Mouse (Mus musculus): ENCODE measurements around the gene Gm5475. TPM values are rescaled to one million over a fixed set of nuclear protein-coding genes. Genes with fewer than 3 reads are reported as not detected.

Gm5475 gene
- total RNA-seq, 1 experiment, result not detected

DNA sequence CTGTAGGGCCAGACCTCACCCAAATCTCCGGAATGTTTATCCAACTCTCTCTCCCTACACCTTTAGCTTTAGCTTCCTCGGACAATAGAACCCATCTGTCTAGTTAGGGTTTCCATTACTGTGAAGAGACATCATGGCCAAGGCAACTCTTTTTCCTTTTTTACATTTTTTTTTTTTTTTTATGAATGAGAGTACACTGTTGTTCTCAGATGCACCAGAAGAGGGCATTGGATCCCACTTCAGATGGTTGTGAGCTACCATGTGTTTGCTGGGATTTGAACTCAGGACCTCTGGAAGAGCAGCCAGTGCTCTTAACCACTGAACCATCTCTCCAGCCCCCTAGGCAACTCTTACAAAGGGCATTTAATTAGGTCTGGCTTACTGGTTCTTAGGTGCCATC is 43.5 kb downstream of the Gm5475 start:
- Histone ChIP-seq H3K9me3 (ENCODE audit: control insufficient read depth, insufficient read depth, low read depth, low read length) (no peaks in the 10 kb centered on the region), H3K9ac (ENCODE audit: insufficient read depth, low read depth, low read length, poor library complexity, severe bottlenecking) (no peak overlapping the region), H3K36me3 (ENCODE audit: control insufficient read depth, insufficient read depth, low read length, poor library complexity, severe bottlenecking) (no peaks in the 10 kb centered on the region), H3K4me3 (ENCODE audit: insufficient read depth in 1 of 2, low read depth in 1 of 2, low read length in 2 of 2, poor library complexity in 1 of 2, severe bottlenecking in 1 of 2) (no peak overlapping the region), H3K27ac (ENCODE audit: insufficient read depth, low read depth, low read length, poor library complexity, severe bottlenecking) (no peak overlapping the region), H3K4me1 (ENCODE audit: control insufficient read depth in 2 of 2, insufficient read depth in 2 of 2, low read length in 2 of 2, poor library complexity in 1 of 2) (peaks cover 0 to 9% of the 10 kb centered on the region in 2 experiments; a peak in 2 of 4 replicates)
- no peak for DNase-seq (ENCODE audit: low read depth, low spot score)
- in situ Hi-C loops (cut with MboI; ENCODE audit: low sequenced_read_pairs in 2 of 2, unreplicated experiment in 2 of 2), result no loop called here
- TF ChIP-seq CHD2 (IDR thresholded peaks at IDR 0.05; ENCODE audit: low read depth, low read length) (no peak), MAFK (IDR thresholded peaks at IDR 0.05; ENCODE audit: insufficient read depth, low read depth, low read length) (no peak), ZNF384 (IDR thresholded peaks at IDR 0.05; ENCODE audit: low read depth, low read length) (no peak), ZC3H11A (IDR thresholded peaks at IDR 0.05; ENCODE audit: borderline replicate concordance, low read depth, low read length) (no peak), HCFC1 (IDR thresholded peaks at IDR 0.05; ENCODE audit: borderline replicate concordance, insufficient read depth, low read length) (no peak)

- Histone ChIP-seq H3K27ac (ENCODE audit: insufficient read depth, low read depth, low read length, poor library complexity, severe bottlenecking) (no peak overlapping the region), H3K9me3 (ENCODE audit: control insufficient read depth, insufficient read depth, low read depth, low read length) (no peaks in the 10 kb centered on the region), H3K4me3 (ENCODE audit: insufficient read depth in 1 of 2, low read depth in 1 of 2, low read length in 2 of 2, poor library complexity in 1 of 2, severe bottlenecking in 1 of 2) (no peak overlapping the region; a peak in 2 of 4 replicates), H3K9ac (ENCODE audit: insufficient read depth, low read depth, low read length, poor library complexity, severe bottlenecking) (no peak overlapping the region), H3K36me3 (ENCODE audit: control insufficient read depth, insufficient read depth, low read length, poor library complexity, severe bottlenecking) (no peaks in the 10 kb centered on the region), H3K4me1 (ENCODE audit: control insufficient read depth in 2 of 2, insufficient read depth in 2 of 2, low read length in 2 of 2, poor library complexity in 1 of 2) (peaks cover 0 to 5% of the 10 kb centered on the region in 2 experiments; a peak in 1 of 4 replicates)
- no peak for DNase-seq (ENCODE audit: low read depth, low spot score)
- in situ Hi-C loops (cut with MboI; ENCODE audit: low sequenced_read_pairs in 2 of 2, unreplicated experiment in 2 of 2), result no loop called here
- TF ChIP-seq MAFK (IDR thresholded peaks at IDR 0.05; ENCODE audit: insufficient read depth, low read depth, low read length) (no peak), ZC3H11A (IDR thresholded peaks at IDR 0.05; ENCODE audit: borderline replicate concordance, low read depth, low read length) (no peak), CHD2 (IDR thresholded peaks at IDR 0.05; ENCODE audit: low read depth, low read length) (no peak), HCFC1 (IDR thresholded peaks at IDR 0.05; ENCODE audit: borderline replicate concordance, insufficient read depth, low read length) (no peak), ZNF384 (IDR thresholded peaks at IDR 0.05; ENCODE audit: low read depth, low read length) (no peak)
These were observed 45.8 kb downstream of the Gm5475 start for GRCm38 (mm10) chr15:100467738-100468137.

GRCm38 (mm10) chr15:100468295-100469188 is 46.6 kb downstream of the Gm5475 start, which contains the start of gene Letmd1:
TSS of gene Letmd1 (plus strand) at chr15:100469023.
- Histone ChIP-seq H3K4me1 (ENCODE audit: control insufficient read depth in 2 of 2, insufficient read depth in 2 of 2, low read length in 2 of 2, poor library complexity in 1 of 2) (peaks cover 0 to 8% of the 10 kb centered on the region in 2 experiments; a peak in 2 of 4 replicates), H3K27ac (ENCODE audit: insufficient read depth, low read depth, low read length, poor library complexity, severe bottlenecking) (peak within 1 kb of the TSS; percentile 39), H3K9ac (ENCODE audit: insufficient read depth, low read depth, low read length, poor library complexity, severe bottlenecking) (peak within 1 kb of the TSS; percentile 84), H3K4me3 (ENCODE audit: insufficient read depth in 1 of 2, low read depth in 1 of 2, low read length in 2 of 2, poor library complexity in 1 of 2, severe bottlenecking in 1 of 2) (peak within 1 kb of the TSS; percentile 84 to 89), H3K9me3 (ENCODE audit: control insufficient read depth, insufficient read depth, low read depth, low read length) (no peaks in the 10 kb centered on the region), H3K36me3 (ENCODE audit: control insufficient read depth, insufficient read depth, low read length, poor library complexity, severe bottlenecking) (no peaks in the 10 kb centered on the region)
- TF ChIP-seq MAFK (IDR thresholded peaks at IDR 0.05; ENCODE audit: insufficient read depth, low read depth, low read length) (no peak), ZNF384 (IDR thresholded peaks at IDR 0.05; ENCODE audit: low read depth, low read length) (no peak), HCFC1 (IDR thresholded peaks at IDR 0.05; ENCODE audit: borderline replicate concordance, insufficient read depth, low read length) (no peak), CHD2 (IDR thresholded peaks at IDR 0.05; ENCODE audit: low read depth, low read length) (no peak), ZC3H11A (IDR thresholded peaks at IDR 0.05; ENCODE audit: borderline replicate concordance, low read depth, low read length) (0 out of 2 replicates have a peak, but pooled peaks have one; percentile 8)
- in situ Hi-C loops (cut with MboI; ENCODE audit: low sequenced_read_pairs in 2 of 2, unreplicated experiment in 2 of 2), result no loop called here
- DNase-seq (ENCODE audit: low read depth, low spot score), result peak; percentile 66

DNA sequence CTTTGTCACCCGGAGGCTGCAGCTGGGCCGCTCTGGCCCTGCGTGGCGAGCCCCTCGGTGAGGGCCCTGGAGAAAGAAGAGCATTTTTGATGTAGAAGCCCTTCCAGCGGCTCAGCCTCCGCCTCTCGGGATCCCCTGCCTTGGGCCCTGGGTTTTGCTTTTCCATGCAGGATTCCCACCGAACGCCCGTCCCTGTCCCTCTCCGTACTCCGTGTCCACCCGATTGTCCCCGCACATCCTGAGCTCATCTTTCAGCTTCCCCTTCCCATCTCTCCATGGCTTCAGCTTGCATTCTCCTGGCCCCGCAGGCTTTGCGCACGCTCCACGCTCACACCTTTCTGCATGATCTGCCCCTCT is 47.2 kb downstream of the Gm5475 start:
- in situ Hi-C loops (cut with MboI; ENCODE audit: low sequenced_read_pairs in 2 of 2, unreplicated experiment in 2 of 2), result no loop called here
- no peaks in the 10 kb centered on the region for H3K9me3 ChIP-seq (ENCODE audit: control insufficient read depth, insufficient read depth, low read depth, low read length)
- peaks cover 0 to 10% of the 10 kb centered on the region in 2 experiments; a peak in 2 of 4 replicates for H3K4me1 ChIP-seq (ENCODE audit: control insufficient read depth in 2 of 2, insufficient read depth in 2 of 2, low read length in 2 of 2, poor library complexity in 1 of 2)
- no peak for TF ChIP-seq HCFC1 (IDR thresholded peaks at IDR 0.05; ENCODE audit: borderline replicate concordance, insufficient read depth, low read length)
- no peak for TF ChIP-seq ZNF384 (IDR thresholded peaks at IDR 0.05; ENCODE audit: low read depth, low read length)
- no peak for TF ChIP-seq ZC3H11A (IDR thresholded peaks at IDR 0.05; ENCODE audit: borderline replicate concordance, low read depth, low read length)
- no peak for TF ChIP-seq MAFK (IDR thresholded peaks at IDR 0.05; ENCODE audit: insufficient read depth, low read depth, low read length)
- no peak for TF ChIP-seq CHD2 (IDR thresholded peaks at IDR 0.05; ENCODE audit: low read depth, low read length)
- H3K27ac ChIP-seq (ENCODE audit: insufficient read depth, low read depth, low read length, poor library complexity, severe bottlenecking), result no peak overlapping the region
- peak overlapping the region; percentile 84 for H3K9ac ChIP-seq (ENCODE audit: insufficient read depth, low read depth, low read length, poor library complexity, severe bottlenecking)
- peak overlapping the region; percentile 84 to 89 for H3K4me3 ChIP-seq (ENCODE audit: insufficient read depth in 1 of 2, low read depth in 1 of 2, low read length in 2 of 2, poor library complexity in 1 of 2, severe bottlenecking in 1 of 2)
- no peak for DNase-seq (ENCODE audit: low read depth, low spot score)
- no peaks in the 10 kb centered on the region for H3K36me3 ChIP-seq (ENCODE audit: control insufficient read depth, insufficient read depth, low read length, poor library complexity, severe bottlenecking)

Measured in ES-E14 (cell line).